Mouse (Mus musculus): ENCODE measurements at regions not wholly inside any gene's neighbourhood (a gene's known extent, or its start where the extent isn't known, plus 50 kb on each side); places are given as distances from the start of the nearest gene placed in this dataset.

GRCm38 (mm10) chr5:119301539-119301938 lies 368.9 kb upstream of the Tbx3 start:
- no peak for DNase-seq (ENCODE audit: low spot score in 2 of 2)

GRCm38 (mm10) chr5:119304721-119305120 lies 365.7 kb upstream of the Tbx3 start:
- DNase-seq (ENCODE audit: low spot score in 2 of 2) = no peak

- DNase-seq (ENCODE audit: low spot score in 2 of 2) = no peak
Observed at GRCm38 (mm10) chr5:119307768-119308167, 362.7 kb upstream of the Tbx3 start.

GRCm38 (mm10) chr5:119310178-119310930 lies 360.1 kb upstream of the Tbx3 start:
- no peak for DNase-seq (ENCODE audit: low spot score in 2 of 2)

GRCm38 (mm10) chr5:119312808-119313207 lies 357.7 kb upstream of the Tbx3 start:
- peak in 1 of 2 experiments; percentile 33 for DNase-seq (ENCODE audit: low spot score in 2 of 2)

- DNase-seq (ENCODE audit: low spot score in 2 of 2) = no peak
Observed at GRCm38 (mm10) chr5:119315149-119315548, 355.3 kb upstream of the Tbx3 start.

GRCm38 (mm10) chr5:119317617-119318016 lies 352.9 kb upstream of the Tbx3 start:
- no peak for DNase-seq (ENCODE audit: low spot score in 2 of 2)

- no peak for DNase-seq (ENCODE audit: low spot score in 2 of 2)
Observed at GRCm38 (mm10) chr5:119321368-119322144, 348.9 kb upstream of the Tbx3 start.

GRCm38 (mm10) chr5:119322411-119322810 lies 348.1 kb upstream of the Tbx3 start:
- DNase-seq (ENCODE audit: low spot score in 2 of 2) = no peak

- DNase-seq (ENCODE audit: low spot score in 2 of 2) = peak in 1 of 2 experiments; percentile 34
Observed at GRCm38 (mm10) chr5:119325681-119326255, 344.7 kb upstream of the Tbx3 start.

GRCm38 (mm10) chr5:119326895-119327294 lies 343.6 kb upstream of the Tbx3 start:
- no peak for DNase-seq (ENCODE audit: low spot score in 2 of 2)

GRCm38 (mm10) chr5:119328971-119329370 lies 341.5 kb upstream of the Tbx3 start:
- no peak for DNase-seq (ENCODE audit: low spot score in 2 of 2)

- DNase-seq (ENCODE audit: low spot score in 2 of 2) = no peak
Observed at GRCm38 (mm10) chr5:119329371-119329770, 341.1 kb upstream of the Tbx3 start.

- no peak for DNase-seq (ENCODE audit: low spot score in 2 of 2)
Observed at GRCm38 (mm10) chr5:119329860-119330259, 340.6 kb upstream of the Tbx3 start.

- DNase-seq (ENCODE audit: low spot score in 2 of 2) = no peak
Observed at GRCm38 (mm10) chr5:119331461-119331860, 339.0 kb upstream of the Tbx3 start.

- DNase-seq (ENCODE audit: low spot score in 2 of 2) = no peak
Observed at GRCm38 (mm10) chr5:119332621-119333020, 337.8 kb upstream of the Tbx3 start.

- DNase-seq (ENCODE audit: low spot score in 2 of 2) = no peak
Observed at GRCm38 (mm10) chr5:119335211-119335610, 335.3 kb upstream of the Tbx3 start.

GRCm38 (mm10) chr5:119335979-119336378 lies 334.5 kb upstream of the Tbx3 start:
- no peak for DNase-seq (ENCODE audit: low spot score in 2 of 2)

- DNase-seq (ENCODE audit: low spot score in 2 of 2) = no peak
Observed at GRCm38 (mm10) chr5:119337739-119338138, 332.7 kb upstream of the Tbx3 start.

- DNase-seq (ENCODE audit: low spot score in 2 of 2) = no peak
Observed at GRCm38 (mm10) chr5:119338711-119339110, 331.8 kb upstream of the Tbx3 start.

GRCm38 (mm10) chr5:119348303-119348702 lies 322.2 kb upstream of the Tbx3 start:
- DNase-seq (ENCODE audit: low spot score in 2 of 2) = no peak

- no peak for DNase-seq (ENCODE audit: low spot score in 2 of 2)
Observed at GRCm38 (mm10) chr5:119349395-119349794, 321.1 kb upstream of the Tbx3 start.

All from urinary bladder, postnatal 4 days (tissue).